Mouse (Mus musculus): ENCODE results near the gene Fam133b.
"Not testable (repeated sequence)": the region's sequence is repeated elsewhere in the genome, so short reads cannot be mapped to it uniquely, and the experiment has no call there.

Gene Fam133b

DNA sequence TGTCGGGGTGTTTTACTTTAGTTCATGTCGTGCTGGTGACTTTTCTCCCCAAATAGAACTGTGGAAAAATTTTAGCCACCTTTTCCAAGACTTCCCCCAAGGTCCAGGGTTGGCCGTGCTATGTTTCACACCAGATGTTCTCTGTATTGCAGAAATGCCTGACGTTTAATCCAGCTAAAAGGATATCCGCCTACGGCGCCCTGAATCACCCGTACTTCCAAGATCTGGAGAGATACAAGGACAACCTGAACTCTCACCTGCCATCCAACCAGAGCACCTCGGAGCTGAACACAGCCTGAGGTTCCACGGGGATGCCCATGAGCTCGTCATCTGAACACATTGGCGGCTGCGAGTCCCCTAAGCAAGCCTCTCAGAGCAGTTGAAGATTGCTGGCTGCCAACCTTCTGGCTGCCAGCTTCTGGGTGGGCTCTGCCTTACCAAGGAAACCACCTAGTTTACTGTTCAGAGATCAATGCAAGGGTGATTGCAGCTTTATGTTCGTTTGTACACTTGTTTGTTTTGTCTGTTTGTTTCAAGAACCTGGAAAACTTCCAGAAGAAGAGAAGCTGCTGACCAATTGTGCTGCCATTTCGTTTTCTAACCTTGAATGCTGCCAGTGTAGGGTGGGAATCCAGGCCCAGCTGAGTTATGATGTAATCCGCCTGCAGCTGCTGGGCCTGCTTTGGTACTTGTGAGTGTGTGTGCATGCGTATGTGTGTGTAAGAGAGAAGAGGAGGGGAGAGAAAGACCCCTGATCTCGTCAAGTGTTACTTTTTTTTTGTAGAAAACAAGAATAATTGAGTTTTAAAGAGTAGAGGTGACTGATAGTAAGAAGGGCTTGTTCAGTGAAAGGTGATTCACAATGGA lies 22.9 kb upstream of the Fam133b start:
- no peak for DNase-seq (ENCODE audit: low spot score)

DNA sequence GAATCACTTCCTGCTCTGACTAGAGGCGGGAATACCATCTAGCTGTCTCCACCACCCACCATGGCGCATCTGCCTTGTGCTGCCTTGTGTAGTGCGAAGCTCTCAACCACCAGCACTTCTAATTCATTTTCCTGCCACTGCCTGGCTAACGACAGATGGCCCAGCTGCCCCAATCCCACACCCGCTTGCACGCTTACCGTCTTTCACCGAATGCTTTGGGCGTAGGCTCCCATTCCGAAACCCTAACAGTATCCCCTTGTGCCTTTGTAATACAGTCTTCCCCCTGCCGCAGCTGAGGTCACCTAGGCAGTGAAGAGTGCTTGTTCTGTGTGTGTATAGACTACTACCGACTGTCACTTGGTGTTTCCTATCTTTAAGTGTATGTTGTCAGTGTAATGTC lies 21.9 kb upstream of the Fam133b start:
- no peak for DNase-seq (ENCODE audit: low spot score)

DNA sequence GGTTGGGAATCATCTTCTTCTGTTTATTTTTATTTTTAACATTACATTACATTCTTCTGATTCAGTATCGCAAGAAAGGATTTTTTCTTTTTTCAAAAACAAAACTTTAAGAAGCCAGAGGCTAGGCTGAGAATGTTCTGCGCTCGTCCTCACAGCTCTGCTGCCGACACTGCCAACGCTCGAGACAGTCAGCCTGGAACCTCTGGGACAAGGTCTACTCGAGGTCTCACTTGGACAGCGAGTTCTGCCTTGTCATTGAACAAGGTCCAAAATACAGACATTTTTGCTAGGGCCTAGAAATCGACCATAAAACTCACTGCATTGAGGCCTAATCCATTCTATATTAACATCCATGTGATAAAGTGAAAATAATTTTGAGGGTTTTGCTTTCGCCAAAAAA lies 20.8 kb upstream of the Fam133b start:
- DNase-seq (ENCODE audit: low spot score): no peak

DNA sequence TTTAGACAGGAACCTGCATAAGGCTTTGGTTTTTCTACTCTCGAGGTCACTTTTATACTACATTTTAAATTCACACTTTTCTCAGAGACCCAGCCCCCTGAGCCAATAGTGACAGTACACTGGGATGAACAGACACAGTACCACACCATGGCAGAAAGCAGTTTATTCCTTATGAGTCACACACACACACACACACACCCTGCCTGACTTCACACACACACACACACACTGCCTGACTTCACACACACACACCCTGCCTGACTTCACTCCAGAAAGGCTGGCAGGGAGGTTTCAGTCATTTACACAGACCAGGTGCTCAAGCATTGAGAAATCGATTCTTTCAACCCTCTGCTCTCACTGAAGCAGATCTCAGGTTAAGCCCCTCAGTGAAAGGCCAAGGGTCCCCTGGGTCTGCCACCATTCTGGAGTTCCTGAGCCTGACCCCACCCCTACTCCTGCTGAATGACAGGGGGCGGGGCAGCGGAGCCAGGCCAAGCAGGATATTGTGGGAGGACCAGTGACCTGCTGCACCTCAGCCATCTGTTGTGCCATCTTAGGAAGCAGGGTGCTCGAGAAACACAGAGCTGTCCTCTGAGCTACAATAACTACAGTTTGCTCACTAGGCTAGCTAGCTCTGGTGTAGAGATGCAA lies 16.5 kb upstream of the Fam133b start:
- DNase-seq (ENCODE audit: low spot score): no peak

DNA sequence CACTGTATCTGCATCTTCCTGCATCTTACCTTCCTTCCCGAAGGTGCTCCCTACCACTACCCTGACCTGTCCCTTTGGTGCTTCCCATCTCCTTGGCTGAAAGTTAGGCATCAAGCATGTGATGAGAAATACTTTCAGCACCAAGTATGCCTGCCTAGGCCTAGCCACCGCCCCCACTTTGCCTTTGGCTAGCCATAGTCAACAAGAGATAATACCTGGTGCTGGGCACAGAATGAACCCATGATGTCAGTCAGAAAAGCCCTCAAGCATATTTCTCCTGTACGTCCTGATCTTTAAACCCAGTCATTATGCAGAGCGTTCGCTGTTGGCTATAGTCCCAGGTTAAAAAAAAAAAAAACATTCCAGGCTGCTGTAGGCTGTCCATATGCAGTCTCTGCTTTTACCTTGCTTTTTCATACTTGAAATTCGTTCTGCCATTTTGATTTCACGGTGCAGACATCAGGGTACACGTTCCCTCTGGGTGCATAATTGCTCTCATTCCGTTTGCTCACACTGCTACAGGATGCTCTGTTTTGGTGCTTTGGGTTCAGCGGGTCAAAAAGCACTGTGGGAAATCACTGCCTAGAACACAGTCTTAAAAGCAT lies 13.9 kb upstream of the Fam133b start:
- no peak for DNase-seq (ENCODE audit: low spot score)

DNA sequence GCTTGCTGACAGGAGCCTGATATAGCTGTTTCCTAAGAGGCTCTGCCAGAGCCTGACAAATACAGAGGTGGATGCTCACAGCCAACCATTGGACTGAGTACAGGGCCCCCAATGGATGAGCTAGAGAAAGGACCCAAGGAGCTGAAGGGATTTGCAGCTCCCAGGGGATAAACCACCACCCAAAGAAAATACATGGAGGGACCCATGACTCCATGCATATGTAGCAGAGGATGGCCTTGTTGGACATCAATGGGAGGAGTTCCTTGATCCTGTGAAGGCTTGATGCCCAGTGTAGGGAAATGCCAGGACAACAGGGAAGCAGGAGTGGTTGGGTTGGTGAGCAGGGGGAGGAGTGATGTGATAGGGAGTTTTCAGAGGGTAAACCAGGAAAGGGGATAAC lies 11.6 kb upstream of the Fam133b start:
- not testable (repeated sequence) for DNase-seq (ENCODE audit: low spot score)

DNA sequence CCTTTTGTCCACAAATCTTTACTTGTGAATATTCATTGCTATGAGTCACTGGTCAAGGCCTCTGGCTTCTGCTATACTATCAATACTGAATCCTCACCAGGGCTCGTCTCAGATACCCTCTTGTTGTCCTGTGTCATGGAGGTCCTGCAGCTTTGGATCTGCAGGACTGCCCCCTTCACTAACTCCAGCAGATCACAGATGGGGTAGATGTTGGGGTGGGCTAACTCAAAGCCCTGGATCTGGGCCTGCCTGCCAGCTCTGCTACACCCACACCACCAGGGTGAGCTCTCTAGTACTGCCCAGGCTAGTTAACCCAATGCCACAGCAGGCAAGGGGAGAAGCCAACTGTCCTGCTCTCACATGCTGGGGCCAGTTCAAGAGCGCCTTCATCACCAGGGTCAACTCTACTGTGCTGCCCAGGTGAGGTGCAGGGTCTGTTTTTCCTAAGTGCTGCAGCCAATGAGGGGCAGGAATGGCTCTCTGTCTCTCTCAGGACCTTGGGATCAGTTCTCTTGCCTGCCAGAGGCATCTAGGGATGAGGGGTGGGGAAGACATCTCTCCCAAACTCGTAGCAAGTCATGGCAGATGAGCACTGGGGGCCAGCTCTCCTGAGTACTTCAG lies 6.9 kb upstream of the Fam133b start:
- no peak for DNase-seq (ENCODE audit: low spot score)

DNA sequence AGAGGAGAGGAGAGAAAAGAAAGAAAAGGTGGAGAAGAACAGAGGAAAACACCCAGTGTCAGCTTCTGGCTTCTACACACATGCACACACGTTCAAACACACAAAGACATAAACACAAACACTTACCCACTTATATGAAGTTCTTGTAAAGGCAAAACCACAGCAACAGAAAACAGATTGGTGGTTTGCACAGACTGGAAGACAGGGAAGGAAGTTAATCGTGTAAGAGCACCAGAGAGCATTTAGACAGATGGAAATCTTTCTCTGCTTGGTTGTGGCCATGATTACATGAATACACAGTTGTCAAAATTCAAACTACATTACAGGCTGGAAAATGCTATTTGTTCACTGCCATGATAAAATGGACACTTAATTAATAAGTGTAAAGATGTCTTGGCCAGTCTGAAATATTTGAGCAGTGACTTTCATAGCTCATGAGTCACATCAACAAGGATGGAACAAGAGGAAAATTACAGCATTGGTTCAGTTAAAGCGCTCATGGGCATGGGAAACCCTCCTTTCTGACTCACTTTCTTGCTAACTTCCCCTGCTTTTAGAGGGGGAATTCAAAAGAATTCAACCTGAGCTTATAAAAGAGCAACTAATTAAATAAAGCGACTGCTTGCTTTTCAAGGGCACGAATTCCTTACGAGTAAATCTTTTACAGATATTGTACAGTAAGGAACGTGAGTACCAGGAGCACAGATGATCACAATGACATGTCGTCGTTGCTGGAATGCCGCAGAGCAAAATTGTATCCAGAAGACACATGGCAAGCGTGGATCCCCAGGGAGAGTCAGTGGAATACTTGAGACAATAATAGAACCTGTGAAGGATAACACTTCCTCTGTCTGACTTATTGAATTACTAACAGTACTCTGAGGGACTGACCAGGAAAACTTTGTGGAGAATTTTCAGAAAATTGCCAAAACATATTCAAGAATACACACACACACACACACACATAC lies 4.8 kb upstream of the Fam133b start:
- DNase-seq (ENCODE audit: low spot score): no peak

DNA sequence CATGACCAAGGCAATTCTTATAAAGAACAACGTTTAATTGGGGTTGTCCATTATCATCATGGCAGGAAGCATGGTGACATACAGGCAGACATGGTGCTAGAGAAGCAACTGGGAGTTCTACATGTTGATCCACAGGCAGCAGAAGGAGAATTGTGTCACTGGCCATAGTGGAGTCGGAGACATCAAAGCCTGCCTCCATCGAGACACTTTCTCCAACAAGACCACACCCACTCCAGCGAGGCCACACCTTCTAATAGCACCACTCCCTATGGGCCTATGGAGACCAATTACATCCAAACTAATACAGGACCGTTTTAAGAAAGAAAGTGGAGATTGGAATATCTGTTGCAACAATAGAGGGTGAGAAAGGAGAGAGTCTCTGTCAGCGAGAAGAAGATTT lies 1.8 kb upstream of the Fam133b start:
- no peak for DNase-seq (ENCODE audit: low spot score)

DNA sequence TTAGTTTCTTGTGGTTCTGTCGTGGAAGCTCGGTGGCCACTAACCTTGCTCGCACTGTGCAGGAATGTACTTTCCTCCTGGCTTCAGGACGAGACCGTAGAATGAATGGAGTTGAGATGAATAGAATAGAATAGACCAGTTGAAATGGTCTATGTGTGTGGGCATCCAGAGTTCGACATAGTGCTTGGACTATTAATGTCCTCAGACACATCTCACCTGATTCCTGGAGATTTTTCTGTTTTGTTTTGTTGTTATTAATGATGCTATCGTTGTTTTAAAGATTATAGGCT lies 792 bp downstream of the Fam133b start:
- DNase-seq (ENCODE audit: low spot score): no peak

DNA sequence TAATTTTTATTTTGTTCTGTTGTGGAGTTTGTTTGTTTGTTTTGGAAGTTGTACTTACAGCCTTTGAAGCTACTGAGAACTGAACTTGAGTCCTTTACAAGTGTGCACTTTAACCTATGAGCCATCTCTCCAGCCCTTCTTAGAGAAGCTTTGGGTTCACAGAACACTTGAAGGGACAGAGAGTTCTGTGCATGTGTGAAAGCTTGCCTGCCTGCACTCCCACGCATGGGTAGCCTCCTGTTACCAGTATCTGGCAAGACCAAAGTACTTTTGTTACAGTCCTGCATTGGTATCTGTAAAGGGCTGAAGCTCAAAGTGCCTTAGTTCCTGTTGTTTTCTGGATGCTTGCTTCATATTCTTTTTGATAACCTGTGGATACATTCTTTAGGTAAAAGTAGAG lies 2.6 kb downstream of the Fam133b start:
- no peak for DNase-seq (ENCODE audit: low spot score)

DNA sequence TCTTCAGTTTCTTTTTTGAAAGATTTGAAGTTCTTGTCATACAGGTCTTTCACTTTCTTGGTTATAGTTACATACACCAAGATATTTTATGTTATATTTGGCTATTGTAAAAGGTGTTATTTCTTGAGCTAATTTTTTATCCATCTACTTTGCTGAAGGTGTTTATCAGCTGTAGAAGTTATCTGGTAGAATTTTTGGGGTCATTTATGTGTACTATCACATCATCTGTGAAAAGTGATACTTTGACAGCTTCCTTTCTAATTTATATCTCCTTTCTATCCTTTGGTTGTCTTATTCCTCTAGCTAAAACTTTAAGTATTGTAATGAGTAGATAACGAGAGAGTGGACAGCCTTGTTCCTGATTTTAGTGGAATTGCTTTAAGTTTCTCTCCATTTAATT lies 7.8 kb downstream of the Fam133b start:
- no peak for DNase-seq (ENCODE audit: low spot score)

DNA sequence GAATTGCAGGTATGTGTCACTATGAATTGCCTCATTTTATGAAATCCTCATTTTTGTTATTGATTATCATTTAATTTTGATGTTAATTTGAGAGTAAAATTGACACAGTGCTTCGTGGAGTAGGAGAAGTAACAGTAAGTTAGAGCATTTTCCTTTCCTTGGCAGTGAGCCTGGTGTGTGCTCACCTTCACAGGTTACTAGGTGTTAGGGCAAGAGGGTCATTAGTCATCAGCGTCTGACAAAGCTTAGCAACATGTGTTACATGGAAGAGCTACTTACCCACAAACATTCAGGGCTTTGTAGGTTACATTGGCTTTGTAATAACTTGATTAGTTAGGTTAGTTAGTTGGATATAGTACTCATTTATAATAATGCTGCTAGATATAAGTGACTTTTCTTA lies 10.6 kb downstream of the Fam133b start:
- DNase-seq (ENCODE audit: low spot score): no peak

DNA sequence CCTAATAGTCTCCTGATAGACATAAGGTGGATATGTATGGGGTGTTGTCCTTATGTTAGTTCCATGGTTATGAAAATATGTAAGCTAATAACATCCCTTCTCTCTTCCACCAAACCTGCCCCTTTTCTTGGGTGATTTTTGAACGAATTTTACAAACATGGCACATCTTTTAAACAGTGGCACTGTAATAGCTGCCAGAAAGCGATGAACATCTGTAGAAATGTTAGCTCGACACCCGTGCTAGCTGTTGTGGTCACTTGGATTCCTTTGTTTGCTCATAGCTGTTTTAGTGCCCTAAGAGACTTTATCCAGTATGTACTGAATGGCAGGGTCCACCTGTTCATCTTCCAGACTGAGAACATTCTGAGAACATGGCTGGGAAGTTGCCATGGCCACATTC lies 27.6 kb downstream of the Fam133b start, which contains the start of gene 1700109H08Rik:
TSS of gene 1700109H08Rik (plus strand) at position 301 of the 400 bp plus-strand sequence.
- no peak for DNase-seq (ENCODE audit: low spot score)

DNA sequence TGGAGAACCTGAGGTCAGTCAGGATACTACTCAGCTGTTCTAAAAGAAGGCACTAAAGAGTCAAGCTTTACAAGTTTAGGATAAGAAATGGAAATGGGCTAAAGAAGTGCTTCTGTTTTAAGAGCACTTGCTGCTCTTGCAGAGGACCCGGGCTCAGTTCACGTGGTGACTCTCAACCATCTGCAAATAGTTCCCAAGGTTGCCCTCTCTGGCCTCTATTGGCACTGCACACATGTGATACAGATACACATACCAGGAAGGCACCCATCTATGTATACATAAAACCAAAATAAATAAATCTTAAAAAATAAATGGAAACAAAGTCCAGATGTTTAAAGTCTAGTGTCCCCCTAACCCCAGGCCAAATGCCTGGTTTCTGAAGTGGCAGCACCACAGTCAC lies 31.2 kb downstream of the Fam133b start:
- DNase-seq (ENCODE audit: low spot score): no peak

DNA sequence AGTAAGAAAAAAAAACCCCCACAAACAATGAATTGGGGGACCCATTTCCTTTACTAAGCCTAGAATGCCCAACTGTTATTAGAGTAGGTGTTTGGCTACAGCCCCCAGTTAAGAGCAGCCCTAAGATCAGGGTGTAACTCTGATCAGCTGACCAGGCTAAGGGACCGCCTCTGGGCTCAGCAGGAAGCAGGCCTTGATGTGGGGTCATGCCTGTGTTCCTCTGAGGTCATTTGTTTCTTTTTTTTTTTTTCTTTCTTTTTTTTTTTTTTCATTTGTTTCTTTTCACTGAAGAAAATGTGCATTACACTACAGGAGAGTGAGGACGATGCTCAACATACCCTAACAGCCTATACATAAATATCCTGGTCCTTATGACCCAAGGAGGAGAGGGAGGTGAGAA lies 34.3 kb downstream of the Fam133b start:
- no peak for DNase-seq (ENCODE audit: low spot score)

DNA sequence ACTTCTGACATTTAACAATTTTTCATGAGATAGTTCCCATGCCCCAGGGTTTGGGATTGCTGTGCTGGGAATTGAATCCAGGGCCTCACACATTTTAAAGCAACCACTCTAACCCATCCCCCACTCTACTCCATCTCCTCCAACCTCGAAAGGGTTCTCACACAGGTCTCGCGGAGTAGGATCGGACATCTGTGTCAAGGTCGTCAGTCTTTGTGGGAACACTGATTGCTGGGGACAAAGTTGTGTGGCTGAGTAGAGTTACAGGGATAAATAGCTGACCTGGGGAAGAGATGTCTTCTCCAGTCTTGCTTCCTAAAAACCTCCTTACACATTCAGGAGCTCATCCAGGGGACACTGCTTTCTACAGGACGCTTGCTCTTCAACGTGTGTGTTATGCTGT lies 35.4 kb downstream of the Fam133b start:
- no peak for DNase-seq (ENCODE audit: low spot score)

DNA sequence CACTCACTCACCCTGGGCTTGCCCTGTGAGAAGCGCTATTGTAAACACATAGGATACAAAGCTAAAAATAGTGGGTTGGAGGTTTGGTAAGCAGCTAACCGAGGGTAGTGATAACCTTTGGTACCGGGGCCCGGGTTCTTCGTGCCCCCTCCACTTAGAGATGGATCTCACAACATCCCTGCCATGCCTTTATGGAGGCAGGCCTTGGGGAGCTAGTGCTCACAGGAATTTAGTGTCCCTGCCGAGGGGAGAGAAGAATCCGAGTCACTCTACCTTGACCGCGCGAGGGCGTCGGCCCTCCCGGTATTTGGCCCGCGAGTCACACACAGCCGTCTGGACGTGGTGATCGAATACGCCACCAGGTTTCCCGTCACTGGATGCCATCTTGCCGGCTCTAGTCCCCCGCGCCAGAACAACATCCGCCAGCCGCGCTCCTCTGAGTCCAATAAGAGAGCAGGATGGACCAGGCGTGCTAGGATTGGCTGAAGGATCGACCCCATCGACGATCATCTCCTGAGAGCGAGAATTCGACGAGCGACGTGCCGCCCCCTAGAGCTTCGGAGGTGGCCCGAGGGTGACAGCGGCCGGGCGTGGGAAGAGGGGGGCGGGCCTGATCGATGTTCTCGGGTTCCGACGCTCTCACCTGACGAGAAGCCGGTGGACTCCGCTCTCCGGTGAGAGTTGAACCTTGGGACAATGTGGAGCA lies 52.2 kb downstream of the Fam133b start, which contains the start of gene Pex1:
TSS of gene Pex1 (plus strand) at position 374 of the 706 bp plus-strand sequence.
- DNase-seq (ENCODE audit: low spot score): peak; percentile 92

DNA sequence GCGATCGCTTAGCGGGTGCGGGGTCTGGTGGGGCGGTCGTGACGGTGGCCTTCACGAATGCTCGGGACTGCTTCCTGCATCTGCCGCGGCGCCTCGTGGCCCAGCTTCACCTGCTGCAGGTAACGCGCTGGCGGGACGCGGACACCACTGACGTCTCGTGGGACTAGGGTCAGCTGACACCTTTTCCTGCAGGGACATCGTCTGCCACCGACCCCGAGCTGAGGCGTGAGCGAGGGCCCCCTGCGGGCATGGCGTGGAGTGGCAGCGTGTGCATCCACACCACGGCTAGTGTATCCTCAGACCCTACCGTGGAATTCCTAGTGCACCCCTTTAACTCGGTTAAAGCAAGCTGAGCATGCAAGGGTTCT lies 52.8 kb downstream of the Fam133b start, which contains the start of gene Rbm48:
TSS of gene Rbm48 (minus strand) at position 187 of the 368 bp plus-strand sequence.
- DNase-seq (ENCODE audit: low spot score): peak; percentile 79

DNA sequence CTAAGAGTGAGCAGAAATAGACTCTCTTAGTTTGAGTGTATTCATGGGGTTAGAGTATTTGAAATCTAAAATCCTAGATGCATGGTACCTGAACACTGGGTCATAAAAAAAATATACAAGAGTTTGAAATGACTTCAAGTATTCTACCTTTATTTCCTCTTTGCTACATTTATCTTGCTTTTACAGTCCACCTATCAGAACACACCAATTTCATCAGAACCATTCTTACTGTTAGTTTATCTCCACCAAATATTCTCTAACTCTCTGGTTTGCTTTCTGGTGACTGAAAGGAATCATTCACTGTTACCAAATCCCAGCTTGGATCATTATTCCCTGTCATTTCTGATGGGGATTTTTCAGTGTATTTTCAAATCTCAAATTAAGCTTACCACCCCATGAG lies 53.5 kb downstream of the Fam133b start:
- DNase-seq (ENCODE audit: low spot score): no peak

DNA sequence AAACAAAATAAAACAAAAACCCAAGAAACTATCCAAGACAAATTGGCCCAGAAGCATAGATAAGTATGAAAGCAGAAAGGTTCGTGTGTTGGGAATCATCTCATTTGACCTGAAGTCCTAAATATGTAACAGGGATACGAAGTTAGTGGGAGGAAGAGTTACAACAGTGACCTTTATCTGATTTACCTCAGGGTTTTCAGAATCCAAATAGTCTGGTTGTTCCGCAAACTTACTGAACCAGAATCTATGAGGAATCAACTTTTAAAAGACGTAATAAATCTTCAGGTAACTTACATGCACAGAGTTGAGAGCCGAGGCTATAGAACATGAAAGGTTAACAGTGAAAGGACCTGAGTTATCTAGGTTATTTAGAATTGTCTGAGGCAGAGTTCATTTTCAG lies 55.1 kb downstream of the Fam133b start:
- DNase-seq (ENCODE audit: low spot score): no peak
